8 mouse cellular contexts compared by ENCODE assay signal in the genomic region with DNA sequence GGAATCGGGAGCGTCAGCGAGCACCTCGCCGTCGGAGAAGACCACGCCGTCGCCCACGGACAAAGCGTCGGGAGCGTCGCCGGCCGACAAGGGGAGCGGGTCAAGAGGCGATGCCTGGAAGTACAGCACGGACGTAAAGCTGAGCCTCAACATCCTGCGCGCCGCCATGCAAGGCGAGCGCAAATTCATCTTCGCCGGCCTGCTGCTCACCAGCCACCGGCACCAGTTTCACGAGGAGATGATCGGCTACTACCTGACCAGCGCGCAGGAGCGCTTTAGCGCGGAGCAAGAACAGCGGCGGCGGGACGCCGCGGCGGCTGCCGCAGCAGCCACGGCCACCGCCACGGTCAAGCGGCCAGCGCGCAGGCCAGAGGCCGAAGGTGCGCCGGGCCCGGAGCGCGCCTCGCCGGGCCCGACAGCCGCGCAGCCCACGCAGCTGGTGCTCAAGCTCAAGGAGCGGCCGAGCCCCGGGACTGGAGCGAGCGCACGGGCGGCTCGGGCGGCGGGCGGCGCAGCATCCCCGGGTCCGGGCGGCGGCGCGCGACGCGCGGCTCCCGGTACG.
DNase-seq lines count a peak whose midpoint lies in the region; ATAC-seq and TF ChIP-seq lines count a peak whose summit lies in the region.

No protein-coding gene starts in this region.

- peaks cover 4% of the 10 kb centered on the region; the same call in 1 of the 2 replicates for H3K4me1 ChIP-seq in kidney, embryonic 14.5 days (ENCODE audit: control insufficient read depth, insufficient read depth, low read length)
- peaks cover 41% of the 10 kb centered on the region for H3K4me1 ChIP-seq in hindbrain, embryonic 10.5 days (replicated peaks)
- H3K4me1 ChIP-seq in midbrain, embryonic 14.5 days (ENCODE audit: control insufficient read depth, insufficient read depth, low read length), result peaks cover 26% of the 10 kb centered on the region

- DNase-seq in kidney, postnatal 10 days, result no peak
- DNase-seq in brain, embryonic 14.5 days (ENCODE audit: low read depth), result peak; percentile 53
- DNase-seq in hindbrain, embryonic 10.5 days (ENCODE audit: low spot score), result peak; percentile 47
- peak; percentile 62 for DNase-seq in midbrain, embryonic 14.5 days
- DNase-seq in MN1 (ENCODE audit: low spot score), result no peak
- DNase-seq in layer of hippocampus, adult 9-10 months (ENCODE audit: low spot score), result no peak
- no peak for DNase-seq in frontal cortex, postnatal 10 days (ENCODE audit: low spot score in 2 of 2)

- no peaks in the 10 kb centered on the region for H3K36me3 ChIP-seq in kidney, embryonic 14.5 days (ENCODE audit: control insufficient read depth, insufficient read depth, low read length)
- no peaks in the 10 kb centered on the region for H3K36me3 ChIP-seq in hindbrain, embryonic 10.5 days
- no peaks in the 10 kb centered on the region for H3K36me3 ChIP-seq in midbrain, embryonic 14.5 days (ENCODE audit: control insufficient read depth, insufficient read depth, low read length)

- TF ChIP-seq CTCF in brain, embryonic 14.5 days (IDR thresholded peaks at IDR 0.05; ENCODE audit: borderline replicate concordance, extremely low read depth, insufficient read depth, insufficient read length), result no peak

- H3K9me3 ChIP-seq in kidney, embryonic 14.5 days (ENCODE audit: control insufficient read depth, low read length), result no peaks in the 10 kb centered on the region
- no peaks in the 10 kb centered on the region for H3K9me3 ChIP-seq in hindbrain, embryonic 10.5 days
- no peaks in the 10 kb centered on the region for H3K9me3 ChIP-seq in midbrain, embryonic 14.5 days (ENCODE audit: control insufficient read depth, low read length)

- H3K4me3 ChIP-seq in kidney, embryonic 14.5 days (ENCODE audit: low read length), result peak overlapping the region; percentile 39
- peak overlapping the region; percentile 54 for H3K4me3 ChIP-seq in hindbrain, embryonic 10.5 days
- H3K4me3 ChIP-seq in midbrain, embryonic 14.5 days (replicated peaks; ENCODE audit: low read depth, low read length), result peak overlapping the region; percentile 41

- no peak for TF ChIP-seq POLR2A in brain, embryonic 14.5 days (IDR thresholded peaks at IDR 0.05; ENCODE audit: borderline replicate concordance, extremely low read depth, insufficient read depth, insufficient read length, poor library complexity, severe bottlenecking)

- no peak for ATAC-seq in kidney, embryonic 14.5 days (ENCODE audit: low FRiP score, low TSS enrichment)
- ATAC-seq in midbrain, embryonic 14.5 days (ENCODE audit: low FRiP score, low TSS enrichment), result no peak

- H3K27ac ChIP-seq in kidney, embryonic 14.5 days (ENCODE audit: low read depth, low read length), result no peak overlapping the region
- H3K27ac ChIP-seq in hindbrain, embryonic 10.5 days, result peak overlapping the region; percentile 23; the same call in 1 of the 2 replicates
- H3K27ac ChIP-seq in midbrain, embryonic 14.5 days (replicated peaks; ENCODE audit: low read depth, low read length), result 0 out of 2 replicates have a peak overlapping the region, but pooled peaks have one; percentile 9

- no peak overlapping the region for H3K9ac ChIP-seq in kidney, embryonic 14.5 days (ENCODE audit: low read depth, low read length)
- H3K9ac ChIP-seq in midbrain, embryonic 14.5 days (replicated peaks; ENCODE audit: low read length), result peak overlapping the region; percentile 52; the same call in 1 of the 2 replicates

- under 1% methylated on average over 65 of the region's 85 CpGs for WGBS in kidney, embryonic 14.5 days
- under 1% methylated on average over 82 of the region's 85 CpGs for WGBS in hindbrain, embryonic 10.5 days
- WGBS in midbrain, embryonic 14.5 days, result 1% methylated on average over 82 of the region's 85 CpGs

- peak overlapping the region; percentile 68 for H3K4me2 ChIP-seq in kidney, embryonic 14.5 days (replicated peaks; ENCODE audit: low read depth, low read length)
- peak overlapping the region; percentile 73 for H3K4me2 ChIP-seq in midbrain, embryonic 14.5 days (ENCODE audit: low read length)

- H3K27me3 ChIP-seq in kidney, embryonic 14.5 days (ENCODE audit: control insufficient read depth, insufficient read depth, low read length), result peaks cover 75% of the 10 kb centered on the region
- peaks cover 97% of the 10 kb centered on the region for H3K27me3 ChIP-seq in hindbrain, embryonic 10.5 days (ENCODE audit: insufficient read depth, poor library complexity, severe bottlenecking)
- H3K27me3 ChIP-seq in midbrain, embryonic 14.5 days (ENCODE audit: control insufficient read depth, insufficient read depth, low read length), result peaks cover 73% of the 10 kb centered on the region

Comparison
In these comparisons a context has a peak if more than half of its experiments do, and no peak if none do; other contexts are left out.
1. DNase-seq: peak in brain, embryonic 14.5 days (single experiment), hindbrain, embryonic 10.5 days (single experiment) and midbrain, embryonic 14.5 days (single experiment); none in kidney, postnatal 10 days (single experiment), MN1 (single experiment), layer of hippocampus, adult 9-10 months (single experiment) and frontal cortex, postnatal 10 days (0 of 2).
2. Peak in every context shown above with its lines, with median percentiles within 50 percentile points of each other: H3K4me3 ChIP-seq.